Mouse (Mus musculus) olfactory bulb, adult 2 months (tissue): ENCODE measurements around the gene Rad51d.

Source experiments
- CTCF ChIP-seq: fragments of 200-500 bp; IDR thresholded peaks from 2 replicates; pipeline ENCODE4 v1.5.1; 2012; ENCODE audit warnings: low read depth, mild to moderate bottlenecking, low read length, moderate library complexity; ENCODE audit not compliant: insufficient read depth
- POLR2A ChIP-seq: fragments of 200-500 bp; IDR thresholded peaks from 2 replicates; pipeline ENCODE4 v1.6.1; 2012; ENCODE audit warnings: mild to moderate bottlenecking, low read depth, low read length, moderate library complexity; ENCODE audit not compliant: insufficient read depth

- TF ChIP-seq CTCF (no peak), POLR2A (no peak)
Measured at GRCm38 (mm10) chr11:82888491-82888946, 1.9 kb downstream of the Rad51d start.
